Mouse (Mus musculus) forebrain, embryonic 13.5 days (tissue): ENCODE measurements at regions not wholly inside any gene's neighbourhood (a gene's known extent, or its start where the extent isn't known, plus 50 kb on each side); places are given as distances from the start of the nearest gene placed in this dataset.

Source experiments
- ATAC-seq: fragments of 200-750 bp; cut with Nextera tagmentation; 2 replicates; pipeline ENCODE4 v1.8.0; 2017
- H3K27ac ChIP-seq: fragments of 300-500 bp; sonication (generic); 2 replicates; pipeline ENCODE4 v1.5.1; 2015; ENCODE audit warnings: inconsistent platforms, mild to moderate bottlenecking, moderate library complexity
- H3K27me3 ChIP-seq: fragments of 300-500 bp; sonication (generic); 2 replicates; pipeline ENCODE4 v1.6.1; 2015; ENCODE audit warnings: mild to moderate bottlenecking, inconsistent platforms
- H3K36me3 ChIP-seq: fragments of 300-500 bp; sonication (generic); 2 replicates; pipeline ENCODE4 v1.6.1; 2015; ENCODE audit warnings: mild to moderate bottlenecking, inconsistent platforms; ENCODE audit not compliant: poor library complexity, severe bottlenecking
- H3K4me1 ChIP-seq: fragments of 300-500 bp; sonication (generic); 2 replicates; pipeline ENCODE4 v1.6.1; 2015; ENCODE audit warnings: inconsistent platforms
- H3K4me2 ChIP-seq: fragments of 300-500 bp; sonication (generic); 2 replicates; pipeline ENCODE4 v1.6.1; 2015; ENCODE audit warnings: inconsistent platforms, mild to moderate bottlenecking, moderate library complexity
- H3K4me3 ChIP-seq: fragments of 300-500 bp; sonication (generic); 2 replicates; pipeline ENCODE4 v1.5.1; 2015; ENCODE audit warnings: mild to moderate bottlenecking, inconsistent platforms
- H3K9ac ChIP-seq: fragments of 300-500 bp; sonication (generic); 2 replicates; pipeline ENCODE4 v1.6.1; 2015; ENCODE audit warnings: mild to moderate bottlenecking, inconsistent platforms
- H3K9me3 ChIP-seq: fragments of 300-500 bp; sonication (generic); replicated peaks from 2 replicates; pipeline ENCODE4 v1.6.1; 2016; ENCODE audit warnings: inconsistent platforms
- WGBS: fragments of 180-500 bp; shearing (Covaris S2); methylation state at CpG from one replicate; pipeline ENCODE4 v1.1.7; 2015; 5-methylcytosine and 5-hydroxymethylcytosine counted together

GRCm38 (mm10) chr14:100429662-100430061 is 145.2 kb upstream of the Klf12 start:
- 93% methylated on average over 4 of the region's 4 CpGs for WGBS
- H3K9ac ChIP-seq = no peak overlapping the region

GRCm38 (mm10) chr14:100426399-100426798 is 141.9 kb upstream of the Klf12 start:
- Histone ChIP-seq H3K9me3 (no peaks in the 10 kb centered on the region), H3K27me3 (no peaks in the 10 kb centered on the region), H3K27ac (no peak overlapping the region), H3K4me1 (no peaks in the 10 kb centered on the region), H3K9ac (no peak overlapping the region), H3K36me3 (no peaks in the 10 kb centered on the region), H3K4me3 (no peak overlapping the region), H3K4me2 (no peak overlapping the region)
- ATAC-seq = no peak
- 95% methylated on average over 7 of the region's 7 CpGs for WGBS

More at GRCm38 (mm10) chr14:100429662-100430061, 145.2 kb upstream of the Klf12 start:
- Histone ChIP-seq H3K4me1 (no peaks in the 10 kb centered on the region), H3K9me3 (no peaks in the 10 kb centered on the region), H3K36me3 (no peaks in the 10 kb centered on the region), H3K27me3 (no peaks in the 10 kb centered on the region), H3K4me3 (no peak overlapping the region), H3K27ac (no peak overlapping the region), H3K4me2 (no peak overlapping the region)
- no peak for ATAC-seq

GRCm38 (mm10) chr14:100423790-100424189 is 139.3 kb upstream of the Klf12 start:
- Histone ChIP-seq H3K4me3 (no peak overlapping the region), H3K9ac (no peak overlapping the region), H3K36me3 (no peaks in the 10 kb centered on the region), H3K4me2 (no peak overlapping the region), H3K27me3 (no peaks in the 10 kb centered on the region), H3K4me1 (no peaks in the 10 kb centered on the region), H3K27ac (no peak overlapping the region), H3K9me3 (no peaks in the 10 kb centered on the region)
- ATAC-seq = no peak
- 65% methylated on average over 4 of the region's 4 CpGs for WGBS

- WGBS = 95% methylated on average over 4 of the region's 4 CpGs
- no peak overlapping the region for H3K9ac ChIP-seq
- H3K9me3 ChIP-seq = no peaks in the 10 kb centered on the region
- H3K4me2 ChIP-seq = no peak overlapping the region
- ATAC-seq = no peak
- H3K4me1 ChIP-seq = no peaks in the 10 kb centered on the region
- H3K27me3 ChIP-seq = no peaks in the 10 kb centered on the region
- H3K4me3 ChIP-seq = no peak overlapping the region
- no peaks in the 10 kb centered on the region for H3K36me3 ChIP-seq
- H3K27ac ChIP-seq = no peak overlapping the region
Measured at GRCm38 (mm10) chr14:100421666-100422065, 137.2 kb upstream of the Klf12 start.

- Histone ChIP-seq H3K27me3 (no peaks in the 10 kb centered on the region), H3K4me2 (no peak overlapping the region), H3K36me3 (no peaks in the 10 kb centered on the region), H3K27ac (no peak overlapping the region), H3K4me1 (no peaks in the 10 kb centered on the region), H3K9me3 (no peaks in the 10 kb centered on the region), H3K9ac (no peak overlapping the region), H3K4me3 (no peak overlapping the region)
- WGBS = 73% methylated on average over 4 of the region's 4 CpGs
- ATAC-seq = no peak
Measured at GRCm38 (mm10) chr14:100415099-100415498, 130.6 kb upstream of the Klf12 start.

GRCm38 (mm10) chr14:100412211-100412610 is 127.7 kb upstream of the Klf12 start:
- no peak for ATAC-seq
- H3K9me3 ChIP-seq = no peaks in the 10 kb centered on the region
- no peaks in the 10 kb centered on the region for H3K27me3 ChIP-seq
- no peaks in the 10 kb centered on the region for H3K4me1 ChIP-seq
- H3K4me3 ChIP-seq = no peak overlapping the region
- no peak overlapping the region for H3K27ac ChIP-seq
- H3K9ac ChIP-seq = no peak overlapping the region
- H3K36me3 ChIP-seq = no peaks in the 10 kb centered on the region
- WGBS = 92% methylated on average over 1 of the region's 1 CpGs
- no peak overlapping the region for H3K4me2 ChIP-seq

GRCm38 (mm10) chr14:100397191-100397590 is 112.7 kb upstream of the Klf12 start:
- Histone ChIP-seq H3K4me1 (no peaks in the 10 kb centered on the region), H3K9ac (no peak overlapping the region), H3K27me3 (no peaks in the 10 kb centered on the region), H3K4me2 (no peak overlapping the region), H3K4me3 (no peak overlapping the region), H3K27ac (no peak overlapping the region), H3K36me3 (no peaks in the 10 kb centered on the region), H3K9me3 (no peaks in the 10 kb centered on the region)
- ATAC-seq = no peak
- 92% methylated on average over 5 of the region's 5 CpGs for WGBS

- Histone ChIP-seq H3K27ac (peak overlapping the region; percentile 80), H3K9ac (peak overlapping the region; percentile 41), H3K4me3 (peak overlapping the region; percentile 24; the same call in 1 of the 2 replicates), H3K9me3 (no peaks in the 10 kb centered on the region), H3K36me3 (no peaks in the 10 kb centered on the region), H3K4me2 (peak overlapping the region; percentile 54), H3K27me3 (no peaks in the 10 kb centered on the region), H3K4me1 (peaks cover 22% of the 10 kb centered on the region)
- peak; percentile 86 for ATAC-seq
- WGBS = 16% methylated on average over 8 of the region's 8 CpGs
Measured at GRCm38 (mm10) chr14:100375218-100375983, 90.9 kb upstream of the Klf12 start.

GRCm38 (mm10) chr14:100374494-100375217 is 90.2 kb upstream of the Klf12 start:
- Histone ChIP-seq H3K4me1 (peaks cover 22% of the 10 kb centered on the region), H3K27me3 (no peaks in the 10 kb centered on the region), H3K27ac (peak overlapping the region; percentile 80), H3K9me3 (no peaks in the 10 kb centered on the region), H3K4me3 (peak overlapping the region; percentile 24; the same call in 1 of the 2 replicates), H3K4me2 (peak overlapping the region; percentile 54), H3K9ac (peak overlapping the region; percentile 41), H3K36me3 (no peaks in the 10 kb centered on the region)
- 8% methylated on average over 18 of the region's 18 CpGs for WGBS
- ATAC-seq = peak; percentile 95

GRCm38 (mm10) chr14:100366234-100366864 is 81.9 kb upstream of the Klf12 start:
- WGBS = 75% methylated on average over 5 of the region's 5 CpGs
- peak; percentile 78; the same call in 1 of the 2 replicates for ATAC-seq

GRCm38 (mm10) chr14:100362786-100363185 is 78.3 kb upstream of the Klf12 start:
- H3K4me3 ChIP-seq = no peak overlapping the region
- H3K27me3 ChIP-seq = no peaks in the 10 kb centered on the region
- no peak overlapping the region for H3K27ac ChIP-seq
- ATAC-seq = no peak
- no peak overlapping the region for H3K9ac ChIP-seq
- H3K4me2 ChIP-seq = no peak overlapping the region
- 66% methylated on average over 3 of the region's 3 CpGs for WGBS
- no peaks in the 10 kb centered on the region for H3K36me3 ChIP-seq
- peaks cover 4% of the 10 kb centered on the region; the same call in 1 of the 2 replicates for H3K4me1 ChIP-seq
- no peaks in the 10 kb centered on the region for H3K9me3 ChIP-seq

More at GRCm38 (mm10) chr14:100366234-100366864, 81.9 kb upstream of the Klf12 start:
- H3K9me3 ChIP-seq = no peaks in the 10 kb centered on the region
- no peaks in the 10 kb centered on the region for H3K27me3 ChIP-seq
- no peaks in the 10 kb centered on the region for H3K36me3 ChIP-seq
- peaks cover 4% of the 10 kb centered on the region; the same call in 1 of the 2 replicates for H3K4me1 ChIP-seq
- H3K27ac ChIP-seq = no peak overlapping the region
- H3K9ac ChIP-seq = no peak overlapping the region
- no peak overlapping the region for H3K4me3 ChIP-seq
- H3K4me2 ChIP-seq = no peak overlapping the region
